Mouse (Mus musculus) hindbrain, embryonic 14.5 days (tissue): ENCODE measurements around the gene Tomm20. TPM values are rescaled to one million over a fixed set of nuclear protein-coding genes. Genes with fewer than 3 reads are reported as not detected.

ENCODE experiments used
- ATAC-seq: fragments of 200-750 bp; cut with Nextera tagmentation; 2 replicates; pipeline ENCODE4 v1.8.0; 2017; ENCODE audit warnings: moderate number of reproducible peaks, mild to moderate bottlenecking, moderate TSS enrichment, moderate library complexity; ENCODE audit not compliant: low FRiP score
- DNase-seq: peaks from one replicate; pipeline ENCODE4 v3.0.0-alpha.2; 2015; ENCODE audit warnings: low spot score
- H3K27ac ChIP-seq: fragments of 300-500 bp; sonication (generic); 2 replicates; pipeline ENCODE4 v1.5.1; 2014; ENCODE audit warnings: mild to moderate bottlenecking, moderate library complexity
- H3K27me3 ChIP-seq: fragments of 300-500 bp; sonication (generic); 2 replicates; pipeline ENCODE4 v1.6.1; 2014; ENCODE audit warnings: mild to moderate bottlenecking, low read length, mixed read lengths; ENCODE audit not compliant: control insufficient read depth, insufficient read depth
- H3K36me3 ChIP-seq: fragments of 300-500 bp; sonication (generic); replicated peaks from 2 replicates; pipeline ENCODE4 v1.6.1; 2014; ENCODE audit not compliant: control insufficient read depth, insufficient read depth
- H3K4me1 ChIP-seq: fragments of 300-500 bp; sonication (generic); replicated peaks from 2 replicates; pipeline ENCODE4 v1.6.1; 2014; ENCODE audit warnings: antibody characterized with exemption, low read length, mixed read lengths; ENCODE audit not compliant: control insufficient read depth, insufficient read depth
- H3K4me2 ChIP-seq: fragments of 300-500 bp; sonication (generic); replicated peaks from 2 replicates; pipeline ENCODE4 v1.6.1; 2014; ENCODE audit warnings: mild to moderate bottlenecking, moderate library complexity
- H3K4me3 ChIP-seq: fragments of 300-500 bp; sonication (generic); replicated peaks from 2 replicates; pipeline ENCODE4 v1.5.1; 2014; ENCODE audit warnings: mild to moderate bottlenecking, low read length
- H3K9ac ChIP-seq: fragments of 300-500 bp; sonication (generic); 2 replicates; pipeline ENCODE4 v1.6.1; 2014
- H3K9me3 ChIP-seq: fragments of 300-500 bp; sonication (generic); 2 replicates; pipeline ENCODE4 v1.6.1; 2016; ENCODE audit warnings: low read length; ENCODE audit not compliant: control insufficient read depth
- WGBS: fragments of 180-500 bp; shearing (Covaris S2); extraction: QIAGEN DNeasy Blood & Tissue Kit; methylation state at CpG from one replicate; pipeline ENCODE4 v1.1.7; 2014; 5-methylcytosine and 5-hydroxymethylcytosine counted together
- polyA plus RNA-seq: library from polyadenylated mRNA; unstranded; fragments of >200 nt; fragmentation: Nextera tagmentation; extraction: Ambion mirVana; gene quantifications from 2 replicates; pipeline ENCODE4 v1.2.1, GENCODE M21; 2014

Gene Tomm20
- polyA plus RNA-seq, 1 experiment from 2014 or later: 216 TPM

GRCm38 (mm10) chr8:126976608-126977348 lies 31.1 kb upstream of the Tomm20 start:
- Histone ChIP-seq H3K9me3 (no peaks in the 10 kb centered on the region), H3K27me3 (peaks cover 11% of the 10 kb centered on the region; the same call in 1 of the 2 replicates), H3K4me1 (no peaks in the 10 kb centered on the region), H3K9ac (no peak overlapping the region), H3K27ac (no peak overlapping the region), H3K4me2 (no peak overlapping the region), H3K36me3 (no peaks in the 10 kb centered on the region), H3K4me3 (no peak overlapping the region)
- WGBS: 75% methylated on average over 8 of the region's 8 CpGs
- no peak for DNase-seq
- ATAC-seq: no peak

GRCm38 (mm10) chr8:126975706-126976105 lies 30.1 kb upstream of the Tomm20 start:
- Histone ChIP-seq H3K27me3 (peaks cover 11% of the 10 kb centered on the region; the same call in 1 of the 2 replicates), H3K4me3 (no peak overlapping the region), H3K9me3 (no peaks in the 10 kb centered on the region), H3K27ac (no peak overlapping the region), H3K9ac (no peak overlapping the region), H3K4me1 (no peaks in the 10 kb centered on the region), H3K4me2 (no peak overlapping the region), H3K36me3 (no peaks in the 10 kb centered on the region)
- no peak for ATAC-seq
- peak; percentile 87 for DNase-seq
- WGBS: 21% methylated on average over 1 of the region's 1 CpGs

GRCm38 (mm10) chr8:126974511-126974910 lies 28.9 kb upstream of the Tomm20 start:
- WGBS: 79% methylated on average over 4 of the region's 4 CpGs
- H3K4me2 ChIP-seq: no peak overlapping the region
- H3K4me3 ChIP-seq: no peak overlapping the region
- ATAC-seq (no peak), DNase-seq (no peak)
- no peak overlapping the region for H3K27ac ChIP-seq
- no peaks in the 10 kb centered on the region for H3K36me3 ChIP-seq
- H3K4me1 ChIP-seq: peaks cover 6% of the 10 kb centered on the region
- no peaks in the 10 kb centered on the region for H3K9me3 ChIP-seq
- H3K27me3 ChIP-seq: 0 out of 2 replicates have a peak, but pooled peaks cover 9% of the 10 kb centered on the region
- no peak overlapping the region for H3K9ac ChIP-seq

GRCm38 (mm10) chr8:126973686-126974265 lies 28.1 kb upstream of the Tomm20 start:
- DNase-seq (no peak), ATAC-seq (no peak)
- no peak overlapping the region for H3K9ac ChIP-seq
- H3K4me2 ChIP-seq: no peak overlapping the region
- peaks cover 5% of the 10 kb centered on the region; the same call in 1 of the 2 replicates for H3K36me3 ChIP-seq
- no peaks in the 10 kb centered on the region for H3K9me3 ChIP-seq
- H3K4me3 ChIP-seq: no peak overlapping the region
- no peak overlapping the region for H3K27ac ChIP-seq
- H3K4me1 ChIP-seq: peaks cover 6% of the 10 kb centered on the region
- H3K27me3 ChIP-seq: 0 out of 2 replicates have a peak, but pooled peaks cover 2% of the 10 kb centered on the region
- 75% methylated on average over 9 of the region's 9 CpGs for WGBS

GRCm38 (mm10) chr8:126972649-126973048 lies 27.0 kb upstream of the Tomm20 start:
- Histone ChIP-seq H3K4me1 (peaks cover 6% of the 10 kb centered on the region), H3K36me3 (peaks cover 16% of the 10 kb centered on the region; the same call in 1 of the 2 replicates), H3K9me3 (no peaks in the 10 kb centered on the region), H3K27me3 (no peaks in the 10 kb centered on the region), H3K9ac (no peak overlapping the region), H3K4me3 (no peak overlapping the region), H3K4me2 (no peak overlapping the region), H3K27ac (no peak overlapping the region)
- ATAC-seq: no peak
- no peak for DNase-seq
- WGBS: 81% methylated on average over 2 of the region's 2 CpGs

- no peak for DNase-seq
- Histone ChIP-seq H3K27ac (no peak overlapping the region), H3K4me2 (no peak overlapping the region), H3K4me3 (no peak overlapping the region), H3K9me3 (no peaks in the 10 kb centered on the region), H3K36me3 (peaks cover 20% of the 10 kb centered on the region; the same call in 1 of the 2 replicates), H3K9ac (no peak overlapping the region), H3K4me1 (peaks cover 6% of the 10 kb centered on the region), H3K27me3 (no peaks in the 10 kb centered on the region)
- no peak for ATAC-seq
- WGBS: 88% methylated on average over 2 of the region's 2 CpGs
Measured at GRCm38 (mm10) chr8:126972102-126972501, 26.5 kb upstream of the Tomm20 start.

GRCm38 (mm10) chr8:126971314-126971664 lies 25.6 kb upstream of the Tomm20 start:
- Histone ChIP-seq H3K36me3 (peaks cover 20% of the 10 kb centered on the region; the same call in 1 of the 2 replicates), H3K4me1 (peaks cover 6% of the 10 kb centered on the region), H3K27me3 (no peaks in the 10 kb centered on the region), H3K9me3 (no peaks in the 10 kb centered on the region), H3K4me2 (peak overlapping the region; percentile 62), H3K9ac (peak overlapping the region; percentile 54), H3K27ac (peak overlapping the region; percentile 81), H3K4me3 (peak overlapping the region; percentile 73)
- no peak for DNase-seq
- ATAC-seq: no peak; the same call in 1 of the 2 replicates
- WGBS: 14% methylated on average over 13 of the region's 13 CpGs

- H3K36me3 ChIP-seq: peaks cover 21% of the 10 kb centered on the region; the same call in 1 of the 2 replicates
- peaks cover 6% of the 10 kb centered on the region for H3K4me1 ChIP-seq
- peak within 1 kb of the TSS; percentile 77 for H3K9ac ChIP-seq
- ATAC-seq: peak; percentile 98
- peak; percentile 97 for DNase-seq
- no peaks in the 10 kb centered on the region for H3K9me3 ChIP-seq
- peak within 1 kb of the TSS; percentile 81 for H3K27ac ChIP-seq
- peak within 1 kb of the TSS; percentile 73 for H3K4me3 ChIP-seq
- H3K4me2 ChIP-seq: peak within 1 kb of the TSS; percentile 62
- H3K27me3 ChIP-seq: no peaks in the 10 kb centered on the region
- under 1% methylated on average over 50 of the region's 50 CpGs for WGBS
Measured at GRCm38 (mm10) chr8:126970579-126971313, 25.1 kb upstream of the Tomm20 start, which contains the start of gene Rbm34. TSS of gene Rbm34 (minus strand) at chr8:126971071.

GRCm38 (mm10) chr8:126969546-126969945 lies 23.9 kb upstream of the Tomm20 start:
- H3K4me2 ChIP-seq: no peak overlapping the region
- DNase-seq: no peak
- ATAC-seq: no peak
- WGBS: 92% methylated on average over 1 of the region's 1 CpGs
- H3K36me3 ChIP-seq: peaks cover 29% of the 10 kb centered on the region
- no peak overlapping the region for H3K4me3 ChIP-seq
- H3K4me1 ChIP-seq: peaks cover 6% of the 10 kb centered on the region
- H3K27me3 ChIP-seq: no peaks in the 10 kb centered on the region
- H3K27ac ChIP-seq: no peak overlapping the region
- H3K9me3 ChIP-seq: no peaks in the 10 kb centered on the region
- no peak overlapping the region for H3K9ac ChIP-seq
